ENCODE assay signal across 11 mouse cellular contexts in the genomic region with DNA sequence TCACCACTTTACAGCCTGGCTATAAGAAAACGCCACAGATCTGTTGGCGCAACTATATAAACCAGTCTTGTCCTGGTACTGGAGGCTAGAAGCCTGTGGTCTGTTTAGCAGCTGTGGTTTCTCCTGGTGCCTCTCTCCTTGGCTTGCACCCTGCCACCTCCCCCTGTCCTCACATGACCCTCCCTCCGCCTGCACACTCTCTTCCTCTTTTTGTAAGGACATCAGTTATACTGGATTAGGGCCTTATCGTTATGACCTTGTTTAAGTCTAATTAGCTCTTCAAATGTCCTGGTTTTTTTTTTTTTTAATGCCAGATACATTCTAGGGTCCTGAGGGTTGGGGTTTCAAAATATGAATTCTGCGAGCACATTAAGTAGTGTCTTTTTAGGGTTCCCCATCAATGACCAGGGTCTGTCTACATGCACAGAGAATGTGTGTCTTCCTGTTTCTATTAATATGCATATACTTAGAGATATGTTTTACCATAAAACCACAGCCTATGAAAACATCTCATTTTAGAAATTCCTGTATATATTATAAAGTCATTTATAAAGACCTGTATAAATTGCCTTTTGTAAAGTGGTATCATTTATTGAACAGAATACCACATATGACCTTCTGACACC.
DNase-seq lines count a peak whose midpoint lies in the region; ATAC-seq and TF ChIP-seq lines count a peak whose summit lies in the region.
"Had no signal": no experiment of that assay in that cellular context is flagged by ENCODE, and none has a peak within 500 bp of the region (broad histone marks: within the 10 kb centered on the region; RNA-seq: fewer than 3 reads in every experiment).

No protein-coding gene starts in this region.

- no peaks in the 10 kb centered on the region for H3K4me1 ChIP-seq in cerebellum, adult 2 months (ENCODE audit: control insufficient read depth, insufficient read depth, low read length)
- H3K4me1 ChIP-seq in lung, adult 2 months (ENCODE audit: control insufficient read depth, insufficient read depth, low read length), result no peaks in the 10 kb centered on the region
- H3K4me1 ChIP-seq in neural tube, embryonic 15.5 days, result no peaks in the 10 kb centered on the region
- no peaks in the 10 kb centered on the region for H3K4me1 ChIP-seq in forebrain, embryonic 11.5 days (replicated peaks; ENCODE audit: control insufficient read depth, insufficient read depth, low read length)
- H3K4me1 ChIP-seq: forebrain, embryonic 10.5 days; liver, embryonic 15.5 days had no signal

- H3K9me3 ChIP-seq in neural tube, embryonic 15.5 days (replicated peaks), result no peaks in the 10 kb centered on the region
- H3K9me3 ChIP-seq in forebrain, embryonic 11.5 days (ENCODE audit: control insufficient read depth, low read length), result no peaks in the 10 kb centered on the region
- H3K9me3 ChIP-seq: forebrain, embryonic 10.5 days; liver, embryonic 15.5 days had no signal

- 75% methylated on average over 5 of the region's 5 CpGs for WGBS in cerebellum, adult 2 months
- 63% methylated on average over 5 of the region's 5 CpGs for WGBS in lung, adult 2 months
- WGBS in neural tube, embryonic 15.5 days, result 95% methylated on average over 5 of the region's 5 CpGs
- 89% methylated on average over 5 of the region's 5 CpGs for WGBS in forebrain, embryonic 11.5 days

- H3K27ac ChIP-seq in cerebellum, adult 2 months (ENCODE audit: insufficient read depth, low read length), result no peak overlapping the region
- H3K27ac ChIP-seq in neural tube, embryonic 15.5 days (replicated peaks), result no peak overlapping the region
- H3K27ac ChIP-seq in forebrain, embryonic 11.5 days (ENCODE audit: low read depth, low read length), result no peak overlapping the region
- H3K27ac ChIP-seq: forebrain, embryonic 10.5 days; liver, embryonic 15.5 days had no signal

- H3K27me3 ChIP-seq in cerebellum, adult 2 months (ENCODE audit: control insufficient read depth, insufficient read depth, low read length), result no peaks in the 10 kb centered on the region
- no peaks in the 10 kb centered on the region for H3K27me3 ChIP-seq in neural tube, embryonic 15.5 days (replicated peaks)
- H3K27me3 ChIP-seq in forebrain, embryonic 11.5 days (ENCODE audit: control insufficient read depth, insufficient read depth, low read length), result no peaks in the 10 kb centered on the region
- H3K27me3 ChIP-seq: liver, embryonic 15.5 days had no signal

- intact Hi-C loops in heart, postnatal 10 days (cut with DNase I), result no loop called here

- H3K4me2 ChIP-seq in neural tube, embryonic 15.5 days, result no peak overlapping the region
- H3K4me2 ChIP-seq in forebrain, embryonic 11.5 days (ENCODE audit: low read depth, low read length, severe bottlenecking), result no peak overlapping the region
- H3K4me2 ChIP-seq: liver, embryonic 15.5 days had no signal

- no peak for TF ChIP-seq POLR2A in cerebellum, adult 2 months (IDR thresholded peaks at IDR 0.05; ENCODE audit: borderline replicate concordance, insufficient read depth, low read length)
- TF ChIP-seq POLR2A in lung, adult 2 months (IDR thresholded peaks at IDR 0.05; ENCODE audit: borderline replicate concordance, extremely low read depth, low read depth, low read length), result no peak

- ATAC-seq in neutrophil, adult 5-6 weeks (ENCODE audit: extremely low read depth, insufficient number of reproducible peaks, low FRiP score, poor library complexity, severe bottlenecking), result peak; percentile 82; the same call in 1 of the 2 replicates
- no peak for ATAC-seq in neural tube, embryonic 15.5 days (ENCODE audit: low FRiP score)
- no peak for ATAC-seq in forebrain, embryonic 11.5 days (replicated peaks; ENCODE audit: low FRiP score)
- ATAC-seq: hindbrain, embryonic 16.5 days had no signal

- H3K9ac ChIP-seq in neural tube, embryonic 15.5 days (replicated peaks), result no peak overlapping the region
- H3K9ac ChIP-seq in forebrain, embryonic 11.5 days (ENCODE audit: low read length), result no peak overlapping the region
- H3K9ac ChIP-seq: liver, embryonic 15.5 days had no signal

- no peak overlapping the region for H3K4me3 ChIP-seq in cerebellum, adult 2 months (replicated peaks; ENCODE audit: insufficient read depth, low read depth, low read length)
- H3K4me3 ChIP-seq in lung, adult 2 months (replicated peaks; ENCODE audit: extremely low read depth, low read depth, low read length), result no peak overlapping the region
- no peak overlapping the region for H3K4me3 ChIP-seq in neural tube, embryonic 15.5 days (replicated peaks)
- no peak overlapping the region for H3K4me3 ChIP-seq in forebrain, embryonic 11.5 days (ENCODE audit: low read depth, low read length)
- H3K4me3 ChIP-seq: forebrain, embryonic 10.5 days; liver, embryonic 15.5 days had no signal

- no peaks in the 10 kb centered on the region for H3K36me3 ChIP-seq in neural tube, embryonic 15.5 days
- no peaks in the 10 kb centered on the region for H3K36me3 ChIP-seq in forebrain, embryonic 11.5 days (ENCODE audit: control insufficient read depth, insufficient read depth, low read length)
- H3K36me3 ChIP-seq: forebrain, embryonic 10.5 days; liver, embryonic 15.5 days had no signal

- no peak for TF ChIP-seq CTCF in cerebellum, adult 2 months (IDR thresholded peaks at IDR 0.05; ENCODE audit: borderline replicate concordance, insufficient read depth, low read depth, low read length)
- TF ChIP-seq CTCF in lung, adult 2 months (IDR thresholded peaks at IDR 0.05; ENCODE audit: insufficient read depth, low read length), result no peak

- peak; percentile 23 to 29 for DNase-seq in cerebellum, postnatal 14 days
- no peak for DNase-seq in cerebellum, adult 2 months
- DNase-seq in lung, postnatal 10 days, result peak; percentile 40
- no peak for DNase-seq in lung, adult 2 months
- peak; percentile 24 to 27 for DNase-seq in heart, postnatal 10 days
- no peak for DNase-seq in forebrain, embryonic 11.5 days (ENCODE audit: low spot score)

Comparison
In these comparisons a context has a peak if more than half of its experiments do, and no peak if none do; other contexts are left out.
1. DNase-seq: peak in cerebellum, postnatal 14 days (2 of 2), lung, postnatal 10 days (single experiment) and heart, postnatal 10 days (2 of 2); none in cerebellum, adult 2 months (0 of 2), lung, adult 2 months (single experiment) and forebrain, embryonic 11.5 days (single experiment).